Mouse (Mus musculus): ENCODE results near the gene Gm5862.
"Not testable (repeated sequence)": the region's sequence is repeated elsewhere in the genome, so short reads cannot be mapped to it uniquely, and the experiment has no call there.

Gene Gm5862

DNA sequence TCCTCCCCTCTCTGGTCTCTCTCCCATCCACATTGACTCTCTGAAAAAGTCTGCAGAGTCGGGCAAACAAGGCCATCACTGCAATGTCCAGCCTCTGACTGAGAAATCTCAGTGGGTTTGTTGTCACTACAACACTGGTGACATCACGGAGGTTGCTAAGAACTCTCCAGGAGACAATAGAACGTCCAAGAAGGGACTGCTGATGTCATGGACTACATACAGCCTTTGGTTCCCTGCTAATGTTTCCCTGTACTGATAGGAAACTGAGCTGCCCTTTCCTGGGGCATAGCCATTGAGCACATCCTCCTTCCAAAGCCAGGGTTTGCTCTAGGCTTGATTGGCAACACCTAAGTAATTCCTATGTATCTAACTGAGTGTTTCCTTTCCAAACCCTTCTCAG, at the start of gene Gm5862:
TSS of gene Gm5862 (minus strand) at position 101 of the 400 bp plus-strand sequence.
- DNase-seq (ENCODE audit: low spot score) = not testable (repeated sequence)

DNA sequence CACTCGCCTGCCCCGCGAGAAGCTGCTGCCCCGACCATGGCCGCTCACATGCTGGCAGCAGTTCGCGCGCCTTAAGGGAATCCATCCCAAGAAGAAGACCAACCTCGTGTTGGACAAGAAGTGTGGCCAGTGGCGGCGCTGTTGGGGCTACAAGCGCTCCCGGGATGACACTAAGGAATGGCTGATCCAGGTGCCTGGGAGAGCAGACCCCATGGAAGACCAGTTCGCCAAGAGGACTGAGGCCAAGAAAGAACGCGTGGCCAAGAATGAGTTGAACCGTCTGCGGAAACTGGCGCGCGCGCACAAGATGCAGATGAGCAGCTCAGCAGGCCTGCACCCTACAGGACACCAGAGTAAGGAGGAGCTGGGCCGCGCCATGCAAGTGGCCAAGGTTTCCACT, 48.0 kb upstream of the Gm5862 start:
- no peak for DNase-seq (ENCODE audit: low spot score)

DNA sequence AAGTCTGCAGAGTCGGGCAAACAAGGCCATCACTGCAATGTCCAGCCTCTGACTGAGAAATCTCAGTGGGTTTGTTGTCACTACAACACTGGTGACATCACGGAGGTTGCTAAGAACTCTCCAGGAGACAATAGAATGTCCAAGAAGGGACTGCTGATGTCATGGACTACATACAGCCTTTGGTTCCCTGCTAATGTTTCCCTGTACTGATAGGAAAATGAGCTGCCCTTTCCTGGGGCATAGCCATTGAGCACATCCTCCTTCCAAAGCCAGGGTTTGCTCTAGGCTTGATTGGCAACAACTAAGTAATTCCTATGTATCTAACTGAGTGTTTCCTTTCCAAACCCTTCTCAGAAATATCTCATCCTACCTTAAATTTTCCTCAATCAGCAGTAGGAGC, 35.8 kb upstream of the Gm5862 start, which contains the start of gene Gm7347:
TSS of gene Gm7347 (minus strand) at position 101 of the 400 bp plus-strand sequence.
- not testable (repeated sequence) for DNase-seq (ENCODE audit: low spot score)

DNA sequence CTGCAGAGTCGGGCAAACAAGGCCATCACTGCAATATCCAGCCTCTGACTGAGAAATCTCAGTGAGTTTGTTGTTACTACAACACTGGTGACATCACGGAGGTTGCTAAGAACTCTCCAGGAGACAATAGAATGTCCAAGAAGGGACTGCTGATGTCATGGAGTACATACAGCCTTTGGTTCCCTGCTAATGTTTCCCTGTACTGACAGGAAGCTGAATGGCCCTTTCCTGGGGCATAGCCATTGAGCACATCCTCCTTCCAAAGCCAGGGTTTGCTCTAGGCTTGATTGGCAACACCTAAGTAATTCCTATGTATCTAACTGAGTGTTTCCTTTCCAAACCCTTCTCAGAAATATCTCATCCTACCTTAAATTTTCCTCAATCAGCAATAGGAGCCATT, 16.7 kb upstream of the Gm5862 start, which contains the start of gene Speer4a:
TSS of gene Speer4a (minus strand) at position 101 of the 400 bp plus-strand sequence.
- not testable (repeated sequence) for DNase-seq (ENCODE audit: low spot score)

DNA sequence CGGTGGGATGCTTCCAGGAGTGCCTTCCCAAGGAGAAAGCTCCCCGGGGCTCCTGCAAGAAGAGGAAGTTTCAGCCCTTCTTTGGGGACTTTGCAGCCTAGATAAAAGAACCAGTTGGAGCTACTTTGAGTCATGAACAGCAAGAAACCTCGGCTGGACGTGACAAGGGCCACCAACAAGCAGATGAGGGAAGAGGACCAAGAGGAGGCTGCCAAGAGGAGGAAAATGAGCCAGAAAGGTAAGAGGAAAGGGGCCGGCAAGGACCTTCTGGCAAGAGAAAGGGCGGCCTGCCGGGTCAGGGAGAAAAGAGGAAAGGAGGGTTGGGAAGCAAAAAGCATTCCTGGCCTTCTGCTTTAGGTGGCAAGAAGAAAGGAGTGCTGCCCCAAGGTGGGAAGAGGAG, 15.0 kb downstream of the Gm5862 start:
- not testable (repeated sequence) for DNase-seq (ENCODE audit: low spot score)

DNA sequence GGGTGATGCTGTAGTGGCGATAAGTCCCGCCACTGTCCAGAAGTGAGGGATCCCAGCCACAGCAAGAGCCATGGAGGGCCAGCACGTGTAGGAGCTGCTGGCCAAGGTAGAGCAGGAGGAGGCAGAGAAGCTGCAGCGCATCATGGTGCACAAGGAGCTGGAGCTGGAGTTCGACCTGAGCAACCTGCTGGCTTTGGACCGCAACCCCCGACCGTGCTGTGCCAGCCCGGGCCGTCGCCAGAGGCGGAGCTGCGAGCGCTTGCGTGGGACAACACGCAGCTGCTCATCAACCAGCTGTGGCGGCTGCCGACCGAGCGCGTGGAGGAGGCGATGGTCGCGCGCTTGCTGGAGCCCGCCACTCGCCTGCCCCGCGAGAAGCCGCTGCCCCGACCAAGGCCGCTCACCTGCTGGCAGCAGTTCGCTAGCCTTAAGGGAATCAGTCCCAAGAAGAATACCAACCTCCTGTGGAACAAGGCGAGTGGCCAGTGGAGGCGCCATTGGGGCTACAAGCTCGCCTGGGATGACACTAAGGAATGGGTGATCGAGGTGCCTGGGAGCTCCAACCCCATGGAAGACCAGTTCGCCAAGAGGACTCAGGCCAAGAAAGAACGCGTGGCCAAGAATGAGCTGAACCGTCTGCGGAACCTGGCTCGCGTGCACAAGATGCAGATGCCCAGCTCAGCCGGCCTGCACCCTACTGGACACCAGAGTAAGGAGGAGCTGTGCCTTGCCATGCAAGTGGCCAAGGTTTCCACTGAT, 15.6 kb downstream of the Gm5862 start:
- not testable (repeated sequence) for DNase-seq (ENCODE audit: low spot score)

DNA sequence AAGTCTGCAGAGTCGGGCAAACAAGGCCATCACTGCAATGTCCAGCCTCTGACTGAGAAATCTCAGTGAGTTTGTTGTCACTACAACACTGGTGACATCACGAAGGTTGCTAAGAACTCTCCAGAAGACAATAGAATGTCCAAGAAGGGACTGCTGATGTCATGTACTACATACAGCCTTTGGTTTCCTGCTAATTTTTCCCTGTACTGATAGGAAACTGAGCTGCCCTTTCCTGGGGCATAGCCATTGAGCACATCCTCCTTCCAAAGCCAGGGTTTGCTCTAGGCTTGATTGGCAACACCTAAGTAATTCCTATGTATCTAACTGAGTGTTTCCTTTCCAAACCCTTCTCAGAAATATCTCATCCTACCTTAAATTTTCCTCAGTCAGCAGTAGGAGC, 18.0 kb downstream of the Gm5862 start, which contains the start of gene Gm1979:
TSS of gene Gm1979 (minus strand) at position 101 of the 400 bp plus-strand sequence.
- not testable (repeated sequence) for DNase-seq (ENCODE audit: low spot score)

DNA sequence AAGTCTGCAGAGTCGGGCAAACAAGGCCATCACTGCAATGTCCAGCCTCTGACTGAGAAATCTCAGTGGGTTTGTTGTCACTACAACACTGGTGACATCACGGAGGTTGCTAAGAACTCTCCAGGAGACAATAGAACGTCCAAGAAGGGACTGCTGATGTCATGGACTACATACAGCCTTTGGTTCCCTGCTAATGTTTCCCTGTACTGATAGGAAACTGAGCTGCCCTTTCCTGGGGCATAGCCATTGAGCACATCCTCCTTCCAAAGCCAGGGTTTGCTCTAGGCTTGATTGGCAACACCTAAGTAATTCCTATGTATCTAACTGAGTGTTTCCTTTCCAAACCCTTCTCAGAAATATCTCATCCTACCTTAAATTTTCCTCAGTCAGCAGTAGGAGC, 34.2 kb downstream of the Gm5862 start, which contains the start of gene Gm21698:
TSS of gene Gm21698 (minus strand) at position 101 of the 400 bp plus-strand sequence.
- DNase-seq (ENCODE audit: low spot score) = not testable (repeated sequence)

DNA sequence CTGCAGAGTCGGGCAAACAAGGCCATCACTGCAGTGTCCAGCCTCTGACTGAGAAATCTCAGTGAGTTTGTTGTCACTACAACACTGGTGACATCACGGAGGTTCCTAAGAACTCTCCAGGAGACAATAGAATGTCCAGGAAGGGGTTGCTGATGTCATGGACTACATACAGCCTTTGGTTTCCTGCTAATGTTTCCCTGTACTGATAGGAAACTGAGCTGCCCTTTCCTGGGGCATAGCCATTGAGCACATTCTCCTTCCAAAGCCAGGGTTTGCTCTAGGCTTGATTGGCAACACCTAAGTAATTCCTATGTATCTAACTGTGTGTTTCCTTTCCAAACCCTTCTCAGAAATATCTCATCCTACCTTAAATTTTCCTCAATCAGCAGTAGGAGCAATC, 50.2 kb downstream of the Gm5862 start, which contains the start of gene Gm21680:
TSS of gene Gm21680 (minus strand) at position 101 of the 400 bp plus-strand sequence.
- not testable (repeated sequence) for DNase-seq (ENCODE audit: low spot score)
